Mouse (Mus musculus): Measurements from ENCODE around the gene Tubd1. TPM values are rescaled to one million over a fixed set of nuclear protein-coding genes. Genes with fewer than 3 reads are reported as not detected.

The Tubd1 gene
- polyA plus RNA-seq, 1 experiment, result 18.3 TPM

GRCm38 (mm10) chr11:86539716-86540475 is 4.9 kb upstream of the Tubd1 start:
- no peak overlapping the region for H3K27ac ChIP-seq (ENCODE audit: control insufficient read depth, insufficient read depth, low read depth, low read length)
- no peaks in the 10 kb centered on the region for H3K36me3 ChIP-seq (ENCODE audit: control insufficient read depth, insufficient read depth, low read length)
- H3K4me1 ChIP-seq (ENCODE audit: control insufficient read depth, insufficient read depth, low read length), result peaks cover 2% of the 10 kb centered on the region; the same call in 1 of the 2 replicates
- TF ChIP-seq CTCF (IDR thresholded peaks at IDR 0.05; ENCODE audit: control insufficient read depth, insufficient read depth, insufficient replicate concordance, low read depth, low read length) (no peak), POLR2A (IDR thresholded peaks at IDR 0.05; ENCODE audit: control insufficient read depth, low read depth, low read length) (no peak)
- no peak overlapping the region for H3K4me3 ChIP-seq (ENCODE audit: control insufficient read depth, low read depth, low read length)
- H3K27me3 ChIP-seq (ENCODE audit: control insufficient read depth, insufficient read depth, low read length), result no peaks in the 10 kb centered on the region

DNA sequence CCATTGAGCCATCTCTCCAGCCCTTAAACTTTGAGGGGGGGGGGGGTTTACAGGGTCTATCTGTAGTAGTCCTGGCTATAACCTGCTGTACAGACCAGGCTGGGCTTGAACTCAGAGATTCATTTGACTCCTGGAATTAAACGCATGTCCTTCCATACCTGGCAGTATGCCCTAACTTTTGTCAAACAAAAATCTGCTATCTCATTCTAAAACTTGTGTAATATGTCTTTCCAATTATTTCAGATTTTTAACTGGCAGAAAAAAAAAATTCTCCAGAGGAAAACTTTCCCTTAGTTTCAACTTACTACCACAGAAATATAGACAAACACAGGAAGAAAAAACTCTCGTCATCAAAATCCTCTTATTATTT is 4.3 kb upstream of the Tubd1 start:
- Histone ChIP-seq H3K4me1 (ENCODE audit: control insufficient read depth, insufficient read depth, low read length) (peaks cover 2% of the 10 kb centered on the region), H3K4me3 (ENCODE audit: control insufficient read depth, low read depth, low read length) (no peak overlapping the region), H3K36me3 (ENCODE audit: control insufficient read depth, insufficient read depth, low read length) (no peaks in the 10 kb centered on the region), H3K27ac (ENCODE audit: control insufficient read depth, insufficient read depth, low read depth, low read length) (no peak overlapping the region), H3K27me3 (ENCODE audit: control insufficient read depth, insufficient read depth, low read length) (no peaks in the 10 kb centered on the region)
- TF ChIP-seq POLR2A (IDR thresholded peaks at IDR 0.05; ENCODE audit: control insufficient read depth, low read depth, low read length), result no peak

DNA sequence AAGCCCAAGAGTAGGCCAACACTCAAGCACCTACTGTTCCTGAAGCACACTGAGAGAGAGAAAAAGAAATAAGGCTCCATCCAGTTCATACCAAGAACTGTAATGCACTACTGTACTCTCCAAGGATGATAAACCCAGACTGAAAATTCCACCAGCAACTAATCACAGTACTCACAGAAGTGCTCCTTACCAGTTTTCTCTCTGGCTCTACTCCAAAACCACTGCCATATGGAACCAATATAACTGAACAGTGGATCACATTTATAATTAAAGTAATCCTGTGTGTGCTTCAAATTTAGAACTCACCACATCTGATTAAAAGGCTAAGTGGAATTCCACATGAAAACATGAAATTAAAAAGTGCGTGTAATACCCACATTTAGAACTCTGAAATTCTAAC is 1.9 kb upstream of the Tubd1 start:
- no peak overlapping the region for H3K4me3 ChIP-seq (ENCODE audit: control insufficient read depth, low read depth, low read length)

DNA sequence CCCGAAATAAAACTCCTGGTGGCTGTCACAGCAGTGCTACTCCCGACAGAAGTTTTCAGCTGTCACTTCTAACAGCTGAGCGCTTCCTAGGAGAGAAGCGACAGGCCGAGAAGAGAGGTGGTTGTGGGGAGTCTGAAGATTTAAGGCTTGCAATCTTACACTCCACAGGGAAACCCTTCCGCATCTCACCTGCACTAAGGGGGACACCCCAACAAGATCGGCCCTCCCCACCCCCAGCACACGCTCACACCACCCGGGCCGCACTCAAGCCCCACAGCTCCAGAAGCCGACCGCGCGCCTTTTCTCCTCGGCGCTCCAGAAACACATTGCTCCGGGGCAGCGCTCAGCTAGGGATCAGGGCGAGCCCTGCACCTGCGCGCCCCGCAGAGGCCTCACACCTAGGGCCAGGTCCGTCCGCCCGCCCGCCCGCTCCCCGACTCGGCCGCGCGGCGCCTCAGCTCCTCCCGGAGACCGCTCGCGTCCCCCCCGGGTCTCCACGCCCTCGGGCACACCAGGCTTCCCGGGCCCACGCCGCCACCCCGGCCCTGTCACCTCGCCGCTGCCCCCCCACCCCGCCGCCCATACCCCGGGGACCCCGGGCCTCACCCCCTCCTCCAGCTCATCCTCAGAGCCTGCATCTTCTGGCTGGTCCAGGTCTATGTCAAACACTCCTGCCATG is 692 bp upstream of the Tubd1 start:
- Histone ChIP-seq H3K27me3 (ENCODE audit: control insufficient read depth, insufficient read depth, low read length) (no peaks in the 10 kb centered on the region), H3K4me1 (ENCODE audit: control insufficient read depth, insufficient read depth, low read length) (peaks cover 7% of the 10 kb centered on the region), H3K4me3 (ENCODE audit: control insufficient read depth, low read depth, low read length) (peak overlapping the region; percentile 92), H3K27ac (ENCODE audit: control insufficient read depth, insufficient read depth, low read depth, low read length) (peak overlapping the region; percentile 81), H3K36me3 (ENCODE audit: control insufficient read depth, insufficient read depth, low read length) (no peaks in the 10 kb centered on the region; the same call in 1 of the 2 replicates)
- TF ChIP-seq CTCF (IDR thresholded peaks at IDR 0.05; ENCODE audit: control insufficient read depth, insufficient read depth, insufficient replicate concordance, low read depth, low read length) (no peak), POLR2A (IDR thresholded peaks at IDR 0.05; ENCODE audit: control insufficient read depth, low read depth, low read length) (no peak)

More for the DNA sequence above, 1.9 kb upstream of the Tubd1 start:
- no peaks in the 10 kb centered on the region for H3K27me3 ChIP-seq (ENCODE audit: control insufficient read depth, insufficient read depth, low read length)
- TF ChIP-seq CTCF (IDR thresholded peaks at IDR 0.05; ENCODE audit: control insufficient read depth, insufficient read depth, insufficient replicate concordance, low read depth, low read length) (no peak), POLR2A (IDR thresholded peaks at IDR 0.05; ENCODE audit: control insufficient read depth, low read depth, low read length) (no peak)
- no peaks in the 10 kb centered on the region for H3K36me3 ChIP-seq (ENCODE audit: control insufficient read depth, insufficient read depth, low read length)
- H3K27ac ChIP-seq (ENCODE audit: control insufficient read depth, insufficient read depth, low read depth, low read length), result 0 out of 2 replicates have a peak overlapping the region, but pooled peaks have one; percentile 29
- H3K4me1 ChIP-seq (ENCODE audit: control insufficient read depth, insufficient read depth, low read length), result peaks cover 7% of the 10 kb centered on the region

- Histone ChIP-seq H3K4me3 (ENCODE audit: control insufficient read depth, low read depth, low read length) (peak overlapping the region; percentile 92), H3K27me3 (ENCODE audit: control insufficient read depth, insufficient read depth, low read length) (no peaks in the 10 kb centered on the region), H3K27ac (ENCODE audit: control insufficient read depth, insufficient read depth, low read depth, low read length) (peak overlapping the region; percentile 87; the same call in 1 of the 2 replicates), H3K4me1 (ENCODE audit: control insufficient read depth, insufficient read depth, low read length) (peaks cover 7% of the 10 kb centered on the region), H3K36me3 (ENCODE audit: control insufficient read depth, insufficient read depth, low read length) (no peaks in the 10 kb centered on the region; the same call in 1 of the 2 replicates)
- no peak for TF ChIP-seq CTCF (IDR thresholded peaks at IDR 0.05; ENCODE audit: control insufficient read depth, insufficient read depth, insufficient replicate concordance, low read depth, low read length)
These were observed 765 bp downstream of the Tubd1 start for GRCm38 (mm10) chr11:86545556-86545955.

DNA sequence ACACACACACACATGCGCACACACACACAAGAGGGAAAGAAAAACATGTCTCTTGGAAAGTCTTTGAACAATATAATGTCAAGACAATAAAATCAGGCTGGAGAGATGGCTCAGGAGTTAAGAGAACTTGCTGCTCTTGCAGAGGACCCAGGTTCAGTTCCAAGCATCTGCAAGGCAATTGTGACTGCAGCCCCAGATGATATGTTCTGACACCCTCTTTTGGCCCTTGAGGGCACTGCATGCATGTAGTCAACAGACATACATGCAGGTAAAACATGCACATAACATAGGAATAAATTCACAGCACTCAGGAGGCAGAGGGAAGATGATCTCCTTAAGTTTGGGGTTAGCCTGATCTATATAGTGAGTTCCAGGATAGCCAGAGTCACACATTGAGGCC is 2.6 kb downstream of the Tubd1 start:
- Histone ChIP-seq H3K4me3 (ENCODE audit: control insufficient read depth, low read depth, low read length) (no peak overlapping the region), H3K27me3 (ENCODE audit: control insufficient read depth, insufficient read depth, low read length) (no peaks in the 10 kb centered on the region), H3K36me3 (ENCODE audit: control insufficient read depth, insufficient read depth, low read length) (peaks cover 2% of the 10 kb centered on the region; the same call in 1 of the 2 replicates), H3K27ac (ENCODE audit: control insufficient read depth, insufficient read depth, low read depth, low read length) (no peak overlapping the region), H3K4me1 (ENCODE audit: control insufficient read depth, insufficient read depth, low read length) (peaks cover 7% of the 10 kb centered on the region)
- TF ChIP-seq CTCF (IDR thresholded peaks at IDR 0.05; ENCODE audit: control insufficient read depth, insufficient read depth, insufficient replicate concordance, low read depth, low read length) (no peak), POLR2A (IDR thresholded peaks at IDR 0.05; ENCODE audit: control insufficient read depth, low read depth, low read length) (no peak)

- Histone ChIP-seq H3K27me3 (ENCODE audit: control insufficient read depth, insufficient read depth, low read length) (no peaks in the 10 kb centered on the region), H3K4me1 (ENCODE audit: control insufficient read depth, insufficient read depth, low read length) (no peaks in the 10 kb centered on the region), H3K36me3 (ENCODE audit: control insufficient read depth, insufficient read depth, low read length) (peaks cover 4% of the 10 kb centered on the region), H3K27ac (ENCODE audit: control insufficient read depth, insufficient read depth, low read depth, low read length) (no peak overlapping the region), H3K4me3 (ENCODE audit: control insufficient read depth, low read depth, low read length) (no peak overlapping the region)
- TF ChIP-seq CTCF (IDR thresholded peaks at IDR 0.05; ENCODE audit: control insufficient read depth, insufficient read depth, insufficient replicate concordance, low read depth, low read length) (no peak), POLR2A (IDR thresholded peaks at IDR 0.05; ENCODE audit: control insufficient read depth, low read depth, low read length) (no peak)
These were observed 8.7 kb downstream of the Tubd1 start for GRCm38 (mm10) chr11:86553525-86553924.
